9 mouse cellular contexts compared by ENCODE assay signal in the genomic region with DNA sequence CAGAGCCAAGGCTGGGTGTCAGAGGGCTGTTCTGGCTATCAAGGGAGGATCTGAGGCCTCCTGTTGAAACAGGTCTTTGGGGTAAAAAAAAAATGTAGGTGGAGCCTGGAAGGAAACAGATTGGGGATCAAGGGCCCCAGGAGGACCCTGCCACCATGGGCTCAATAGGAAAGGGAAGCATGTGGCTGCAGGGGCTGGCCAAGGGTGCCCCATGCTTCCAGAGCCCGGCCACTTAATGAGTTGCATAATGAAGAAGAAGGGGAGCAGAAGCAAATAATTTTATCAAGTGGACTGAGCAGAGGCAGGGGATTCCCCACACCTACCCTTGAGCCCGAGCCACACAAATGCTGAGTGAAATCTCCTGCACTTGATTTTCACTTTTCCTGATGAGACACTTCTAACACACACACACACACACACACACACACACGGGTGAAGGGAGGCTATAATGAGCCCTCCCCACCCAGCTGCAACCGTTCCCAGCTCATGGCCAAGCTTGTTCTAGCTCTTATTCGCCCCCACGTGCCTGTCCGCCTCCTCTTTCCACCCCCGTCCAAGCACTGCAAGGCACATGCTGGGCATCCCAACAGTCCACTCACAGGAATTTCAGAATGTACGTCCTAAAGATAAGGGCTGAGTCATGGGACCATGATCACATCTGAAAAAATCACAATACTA. TPM values are rescaled to one million over a fixed set of nuclear protein-coding genes. Genes with fewer than 3 reads are reported as not detected.
DNase-seq lines count a peak whose midpoint lies in the region; ATAC-seq and TF ChIP-seq lines count a peak whose summit lies in the region.
"Had no signal": no experiment of that assay in that cellular context is flagged by ENCODE, and none has a peak within 500 bp of the region (broad histone marks: within the 10 kb centered on the region; RNA-seq: fewer than 3 reads in every experiment).

No protein-coding gene starts in this region.

- H3K27ac ChIP-seq in intestine, embryonic 14.5 days (ENCODE audit: low read depth) = peak overlapping the region; percentile 6; the same call in 1 of the 2 replicates
- no peak overlapping the region for H3K27ac ChIP-seq in intestine, postnatal 0 days (ENCODE audit: low read depth, low read length)
- no peak overlapping the region; the same call in 1 of the 2 replicates for H3K27ac ChIP-seq in liver, embryonic 11.5 days (ENCODE audit: low read depth, low read length)
- H3K27ac ChIP-seq in thymus, adult 2 months (ENCODE audit: control insufficient read depth, insufficient read depth, low read length) = no peak overlapping the region
- H3K27ac ChIP-seq in forebrain, embryonic 16.5 days (ENCODE audit: low read length) = no peak overlapping the region

- H3K36me3 ChIP-seq in intestine, embryonic 14.5 days (ENCODE audit: control insufficient read depth, insufficient read depth, low read length) = no peaks in the 10 kb centered on the region
- no peaks in the 10 kb centered on the region for H3K36me3 ChIP-seq in intestine, postnatal 0 days (ENCODE audit: control insufficient read depth, insufficient read depth)
- no peaks in the 10 kb centered on the region for H3K36me3 ChIP-seq in liver, embryonic 11.5 days (ENCODE audit: control insufficient read depth, insufficient read depth, low read length)
- H3K36me3 ChIP-seq in thymus, adult 2 months (ENCODE audit: control insufficient read depth, insufficient read depth, low read length) = no peaks in the 10 kb centered on the region
- H3K36me3 ChIP-seq in forebrain, embryonic 16.5 days (ENCODE audit: control insufficient read depth, insufficient read depth) = no peaks in the 10 kb centered on the region

- 59% methylated on average over 9 of the region's 9 CpGs for WGBS in intestine, embryonic 14.5 days
- WGBS in intestine, postnatal 0 days = 33% methylated on average over 9 of the region's 9 CpGs
- 34% methylated on average over 9 of the region's 9 CpGs for WGBS in liver, embryonic 11.5 days
- WGBS in thymus, adult 2 months = 65% methylated on average over 9 of the region's 9 CpGs
- WGBS in forebrain, embryonic 16.5 days = 57% methylated on average over 9 of the region's 9 CpGs

- H3K4me3 ChIP-seq in intestine, embryonic 14.5 days (ENCODE audit: low read depth, low read length) = no peak overlapping the region
- no peak overlapping the region for H3K4me3 ChIP-seq in intestine, postnatal 0 days (ENCODE audit: low read depth, low read length)
- H3K4me3 ChIP-seq in liver, embryonic 11.5 days (ENCODE audit: low read depth, low read length) = no peak overlapping the region
- H3K4me3 ChIP-seq in thymus, adult 2 months (ENCODE audit: control insufficient read depth, insufficient read depth, low read length) = no peak overlapping the region
- no peak overlapping the region for H3K4me3 ChIP-seq in forebrain, embryonic 16.5 days (replicated peaks; ENCODE audit: low read length)

- no peak for TF ChIP-seq CTCF in intestine, postnatal 0 days (IDR thresholded peaks at IDR 0.05; ENCODE audit: low read depth)
- no peak for TF ChIP-seq CTCF in thymus, adult 2 months (IDR thresholded peaks at IDR 0.05; ENCODE audit: borderline replicate concordance, control insufficient read depth, extremely low read depth, insufficient read depth, low read length, poor library complexity)

- TF ChIP-seq POLR2A in thymus, adult 2 months (IDR thresholded peaks at IDR 0.05; ENCODE audit: control insufficient read depth, extremely low read depth, insufficient read depth, low read length, poor library complexity) = no peak

- no peaks in the 10 kb centered on the region for H3K9me3 ChIP-seq in intestine, embryonic 14.5 days (ENCODE audit: control insufficient read depth, low read length)
- no peaks in the 10 kb centered on the region for H3K9me3 ChIP-seq in intestine, postnatal 0 days (ENCODE audit: control insufficient read depth)
- H3K9me3 ChIP-seq in liver, embryonic 11.5 days (ENCODE audit: control insufficient read depth, low read length) = no peaks in the 10 kb centered on the region
- H3K9me3 ChIP-seq in forebrain, embryonic 16.5 days (ENCODE audit: control insufficient read depth, low read length) = no peaks in the 10 kb centered on the region

- H3K4me1 ChIP-seq in intestine, embryonic 14.5 days (replicated peaks; ENCODE audit: control insufficient read depth, insufficient read depth, low read length) = peaks cover 26% of the 10 kb centered on the region
- H3K4me1 ChIP-seq in intestine, postnatal 0 days (replicated peaks; ENCODE audit: control insufficient read depth, insufficient read depth, low read length) = peaks cover 31% of the 10 kb centered on the region
- H3K4me1 ChIP-seq in liver, embryonic 11.5 days (replicated peaks; ENCODE audit: control insufficient read depth, insufficient read depth, low read length) = peaks cover 56% of the 10 kb centered on the region
- peaks cover 6% of the 10 kb centered on the region; the same call in 1 of the 2 replicates for H3K4me1 ChIP-seq in thymus, adult 2 months (replicated peaks; ENCODE audit: control insufficient read depth, insufficient read depth, low read length)
- H3K4me1 ChIP-seq in forebrain, embryonic 16.5 days (replicated peaks; ENCODE audit: control insufficient read depth, insufficient read depth, low read length) = peaks cover 3% of the 10 kb centered on the region

- H3K27me3 ChIP-seq in intestine, embryonic 14.5 days (replicated peaks; ENCODE audit: control insufficient read depth, insufficient read depth, low read length) = no peaks in the 10 kb centered on the region
- H3K27me3 ChIP-seq in intestine, postnatal 0 days (replicated peaks; ENCODE audit: control insufficient read depth, insufficient read depth, low read length) = no peaks in the 10 kb centered on the region
- no peaks in the 10 kb centered on the region for H3K27me3 ChIP-seq in liver, embryonic 11.5 days (replicated peaks; ENCODE audit: control insufficient read depth, insufficient read depth, low read length)
- no peaks in the 10 kb centered on the region for H3K27me3 ChIP-seq in thymus, adult 2 months (ENCODE audit: control insufficient read depth, insufficient read depth, low read length)
- H3K27me3 ChIP-seq in forebrain, embryonic 16.5 days (replicated peaks; ENCODE audit: control insufficient read depth, insufficient read depth, low read length) = no peaks in the 10 kb centered on the region
- H3K27me3 ChIP-seq: Patski had no signal

- ATAC-seq in intestine, embryonic 14.5 days (replicated peaks; ENCODE audit: low FRiP score, low TSS enrichment, low read depth) = no peak
- no peak for ATAC-seq in intestine, postnatal 0 days
- ATAC-seq in liver, embryonic 11.5 days (replicated peaks; ENCODE audit: low FRiP score) = no peak
- ATAC-seq in forebrain, embryonic 16.5 days = no peak
- ATAC-seq: Patski had no signal

- no peak overlapping the region for H3K4me2 ChIP-seq in intestine, embryonic 14.5 days (ENCODE audit: low read length)
- no peak overlapping the region for H3K4me2 ChIP-seq in intestine, postnatal 0 days (replicated peaks; ENCODE audit: low read depth)
- H3K4me2 ChIP-seq in liver, embryonic 11.5 days = peak overlapping the region; percentile 38
- H3K4me2 ChIP-seq in forebrain, embryonic 16.5 days (ENCODE audit: low read length) = no peak overlapping the region

- 0 out of 2 replicates have a peak overlapping the region, but pooled peaks have one; percentile 10 for H3K9ac ChIP-seq in intestine, embryonic 14.5 days (ENCODE audit: low read length)
- H3K9ac ChIP-seq in intestine, postnatal 0 days (ENCODE audit: low read depth, low read length) = no peak overlapping the region
- peak overlapping the region; percentile 31; the same call in 1 of the 2 replicates for H3K9ac ChIP-seq in liver, embryonic 11.5 days (ENCODE audit: low read depth, low read length)
- no peak overlapping the region for H3K9ac ChIP-seq in forebrain, embryonic 16.5 days (replicated peaks; ENCODE audit: low read depth, low read length)

- DNase-seq in intestine, embryonic 14.5 days (ENCODE audit: low spot score) = no peak
- DNase-seq in urinary bladder, postnatal 14 days (ENCODE audit: low spot score) = peak; percentile 62
- no peak for DNase-seq in urinary bladder, adult 2 months (ENCODE audit: low spot score)
- no peak for DNase-seq in liver, embryonic 11.5 days (ENCODE audit: low spot score)
- DNase-seq in thymus, adult 2 months = no peak
- DNase-seq in thymus, adult 18-20 months = no peak

RNA-seq across cellular contexts. Expression of gene Sipa1l3, which starts 6.7 kb away (rescaled TPM):
- polyA plus RNA-seq in intestine, embryonic 14.5 days (2014; fragmentation: Nextera tagmentation; extraction: Ambion mirVana) = 17.0 and 22.5 TPM in 2 replicates
- polyA plus RNA-seq in intestine, postnatal 0 days (2015; fragmentation: Nextera tagmentation; extraction: Ambion mirVana) = 22.0 and 25.6 TPM in 2 replicates
- polyA plus RNA-seq in urinary bladder, adult 2 months (2012; rRNA removed) = 18.4 and 32.6 TPM in 2 replicates
- 9.0 and 10.1 TPM in 2 replicates for polyA plus RNA-seq in liver, embryonic 11.5 days (2014; fragmentation: Nextera tagmentation; extraction: Ambion mirVana)
- polyA plus RNA-seq in thymus, adult 2 months (2012; rRNA removed) = 93.0 and 111 TPM in 2 replicates
- polyA plus RNA-seq in forebrain, embryonic 16.5 days (2015; fragmentation: Nextera tagmentation; extraction: Ambion mirVana) = 13.9 and 16.1 TPM in 2 replicates

Comparison
In these comparisons a context has a peak if more than half of its experiments do, and no peak if none do; other contexts are left out.
1. H3K9ac ChIP-seq: peak in intestine, embryonic 14.5 days (single experiment) and liver, embryonic 11.5 days (single experiment); none in intestine, postnatal 0 days (single experiment) and forebrain, embryonic 16.5 days (single experiment).